Mouse (Mus musculus): ENCODE data around the gene Rpl29. TPM values are rescaled to one million over a fixed set of nuclear protein-coding genes. Genes with fewer than 3 reads are reported as not detected.
A peak's percentile ranks its signal among the peaks of the same experiment; 100 is the strongest.

Rpl29 gene
- polyA plus RNA-seq (2016; fragmentation: Nextera tagmentation; extraction: Ambion mirVana): 629 and 723 TPM in 2 replicates

- peak within 1 kb of the TSS; percentile 99 for H3K9ac ChIP-seq
- no peaks in the 10 kb centered on the region for H3K9me3 ChIP-seq (replicated peaks)
- peak within 1 kb of the TSS; percentile 97 for H3K27ac ChIP-seq
- ATAC-seq (ENCODE audit: low FRiP score): peak; percentile 93
- H3K27me3 ChIP-seq: no peaks in the 10 kb centered on the region
- peaks cover 37% of the 10 kb centered on the region for H3K36me3 ChIP-seq
- WGBS: under 1% methylated on average over 55 of the region's 55 CpGs
- peak within 1 kb of the TSS; percentile 84 for H3K4me2 ChIP-seq (replicated peaks)
- H3K4me1 ChIP-seq: peaks cover 7% of the 10 kb centered on the region
- H3K4me3 ChIP-seq: peak within 1 kb of the TSS; percentile 86
These were observed at the start of gene Rpl29 for GRCm38 (mm10) chr9:106429221-106430014. Rpl29 (plus strand) TSS chr9:106429454.

DNA sequence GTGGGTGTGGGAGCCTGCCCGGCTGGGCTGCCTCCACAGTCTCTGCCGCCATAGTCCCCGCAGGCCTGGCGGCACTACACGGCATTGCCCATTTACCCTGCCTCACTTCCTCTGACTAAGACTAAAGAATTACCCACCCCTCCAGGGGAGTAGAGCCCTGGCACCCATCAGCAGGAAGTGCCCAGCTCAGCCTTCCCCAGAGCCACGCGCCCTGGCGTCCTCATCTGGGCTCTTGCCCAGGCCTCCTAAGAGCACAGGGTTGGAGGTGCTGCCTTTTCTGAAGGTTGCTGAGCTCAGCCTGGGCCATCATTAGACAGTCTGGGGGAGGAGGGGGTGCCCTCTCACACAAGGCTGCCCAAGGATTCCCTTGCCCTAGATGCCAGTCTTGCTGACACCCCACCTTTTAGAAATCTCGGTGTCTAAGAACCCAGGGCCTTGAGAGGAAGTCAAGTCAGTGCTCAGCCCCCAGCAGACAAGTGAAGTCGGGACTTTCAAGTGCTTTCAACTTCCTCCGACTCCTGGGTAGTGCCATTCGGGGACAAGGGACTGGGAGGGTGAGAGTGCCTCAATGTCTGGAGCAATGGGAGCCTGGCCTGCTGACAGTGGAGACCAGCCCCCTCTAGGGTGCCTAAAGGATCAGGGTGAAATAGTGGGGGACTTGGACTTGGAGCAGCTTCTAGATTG, 42.9 kb upstream of the Rpl29 start:
- Histone ChIP-seq H3K4me3 (no peak overlapping the region), H3K4me2 (replicated peaks) (no peak overlapping the region), H3K9ac (no peak overlapping the region), H3K27ac (no peak overlapping the region), H3K4me1 (peaks cover 21% of the 10 kb centered on the region), H3K27me3 (no peaks in the 10 kb centered on the region), H3K9me3 (replicated peaks) (no peaks in the 10 kb centered on the region), H3K36me3 (no peaks in the 10 kb centered on the region)
- ATAC-seq (ENCODE audit: low FRiP score): no peak
- WGBS: 86% methylated on average over 12 of the region's 12 CpGs

GRCm38 (mm10) chr9:106392828-106393527, 36.3 kb upstream of the Rpl29 start:
- no peak overlapping the region for H3K27ac ChIP-seq
- no peak overlapping the region for H3K4me3 ChIP-seq
- WGBS: 70% methylated on average over 11 of the region's 11 CpGs
- no peak overlapping the region for H3K4me2 ChIP-seq (replicated peaks)
- no peak for ATAC-seq (ENCODE audit: low FRiP score)
- no peaks in the 10 kb centered on the region for H3K36me3 ChIP-seq
- no peaks in the 10 kb centered on the region for H3K9me3 ChIP-seq (replicated peaks)
- no peaks in the 10 kb centered on the region for H3K27me3 ChIP-seq
- no peak overlapping the region for H3K9ac ChIP-seq
- peaks cover 16% of the 10 kb centered on the region for H3K4me1 ChIP-seq

- H3K4me1 ChIP-seq: peaks cover 16% of the 10 kb centered on the region
- H3K27ac ChIP-seq: no peak overlapping the region
- H3K9ac ChIP-seq: no peak overlapping the region
- H3K36me3 ChIP-seq: no peaks in the 10 kb centered on the region
- H3K4me3 ChIP-seq: no peak overlapping the region
- 92% methylated on average over 8 of the region's 8 CpGs for WGBS
- no peaks in the 10 kb centered on the region for H3K9me3 ChIP-seq (replicated peaks)
- H3K27me3 ChIP-seq: no peaks in the 10 kb centered on the region
- no peak for ATAC-seq (ENCODE audit: low FRiP score)
- H3K4me2 ChIP-seq (replicated peaks): no peak overlapping the region
These were observed 35.7 kb upstream of the Rpl29 start for GRCm38 (mm10) chr9:106393548-106393947.

DNA sequence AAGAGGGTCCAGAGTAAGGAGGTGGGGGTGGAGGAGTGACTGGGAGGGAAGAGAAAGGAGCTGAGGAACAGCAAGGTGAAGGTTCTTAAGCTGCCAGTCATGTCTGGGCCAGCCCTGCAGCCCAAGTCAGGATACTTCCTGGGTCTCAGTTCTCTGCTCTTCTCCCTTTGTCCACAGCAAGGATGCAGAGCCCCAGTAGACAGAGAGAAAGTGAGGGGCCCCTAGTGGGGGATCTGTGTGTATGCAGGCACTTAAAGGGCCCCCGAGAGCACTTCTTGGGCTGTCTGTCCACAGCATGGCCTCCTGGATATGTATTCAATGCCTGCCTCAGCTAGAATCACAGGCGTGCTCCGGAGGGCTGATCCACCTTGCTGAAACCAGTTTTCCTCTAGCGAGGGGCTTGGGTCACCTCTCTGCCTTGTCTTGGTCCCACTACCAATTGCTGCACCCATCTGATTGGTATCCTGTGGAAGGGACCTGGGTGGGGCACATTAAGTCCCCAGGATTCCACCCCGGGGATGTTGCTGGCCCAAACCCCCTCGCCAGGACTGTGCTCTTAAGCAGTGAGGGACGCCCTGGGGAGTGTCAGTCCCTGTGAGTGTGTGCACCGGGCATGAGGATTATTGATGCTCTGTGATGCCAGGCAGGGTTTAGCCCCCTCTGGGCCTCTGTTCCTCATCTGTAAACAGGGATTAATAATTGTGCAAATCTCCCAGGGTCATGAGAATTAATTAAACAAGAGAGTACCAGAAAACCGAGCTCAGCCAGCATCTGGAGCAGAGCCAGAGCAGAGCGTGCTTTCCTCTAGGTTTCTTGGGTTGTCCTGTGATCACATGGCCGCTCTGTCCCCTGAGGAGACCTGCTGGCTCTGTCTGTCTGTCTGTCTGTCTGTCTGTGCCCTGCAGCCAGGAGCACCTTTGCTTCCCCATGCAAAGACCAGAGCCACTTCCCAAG, 34.3 kb upstream of the Rpl29 start:
- Histone ChIP-seq H3K4me1 (peaks cover 16% of the 10 kb centered on the region), H3K27ac (0 out of 2 replicates have a peak overlapping the region, but pooled peaks have one; percentile 31), H3K9ac (peak overlapping the region; percentile 4; the same call in 1 of the 2 replicates), H3K9me3 (replicated peaks) (no peaks in the 10 kb centered on the region), H3K4me2 (replicated peaks) (no peak overlapping the region), H3K4me3 (no peak overlapping the region), H3K27me3 (no peaks in the 10 kb centered on the region), H3K36me3 (no peaks in the 10 kb centered on the region)
- no peak; the same call in 1 of the 2 replicates for ATAC-seq (ENCODE audit: low FRiP score)
- WGBS: 50% methylated on average over 11 of the region's 11 CpGs

- H3K27me3 ChIP-seq: no peaks in the 10 kb centered on the region
- H3K4me1 ChIP-seq: peaks cover 14% of the 10 kb centered on the region
- H3K9me3 ChIP-seq (replicated peaks): no peaks in the 10 kb centered on the region
- no peak overlapping the region for H3K27ac ChIP-seq
- H3K36me3 ChIP-seq: no peaks in the 10 kb centered on the region
- 82% methylated on average over 4 of the region's 4 CpGs for WGBS
- no peak overlapping the region for H3K4me2 ChIP-seq (replicated peaks)
- H3K9ac ChIP-seq: no peak overlapping the region
- no peak overlapping the region for H3K4me3 ChIP-seq
- no peak for ATAC-seq (ENCODE audit: low FRiP score)
These were observed 31.5 kb upstream of the Rpl29 start for GRCm38 (mm10) chr9:106397733-106398132.

GRCm38 (mm10) chr9:106398667-106399311, 30.5 kb upstream of the Rpl29 start:
- Histone ChIP-seq H3K4me3 (no peak overlapping the region), H3K36me3 (no peaks in the 10 kb centered on the region), H3K9me3 (replicated peaks) (no peaks in the 10 kb centered on the region), H3K27ac (no peak overlapping the region), H3K9ac (no peak overlapping the region), H3K27me3 (no peaks in the 10 kb centered on the region), H3K4me1 (peaks cover 14% of the 10 kb centered on the region), H3K4me2 (replicated peaks) (no peak overlapping the region)
- 81% methylated on average over 9 of the region's 9 CpGs for WGBS
- no peak for ATAC-seq (ENCODE audit: low FRiP score)

GRCm38 (mm10) chr9:106399808-106400207, 29.4 kb upstream of the Rpl29 start:
- Histone ChIP-seq H3K9ac (no peak overlapping the region), H3K27ac (no peak overlapping the region), H3K4me1 (peaks cover 8% of the 10 kb centered on the region), H3K36me3 (no peaks in the 10 kb centered on the region), H3K4me3 (no peak overlapping the region), H3K27me3 (no peaks in the 10 kb centered on the region), H3K9me3 (replicated peaks) (no peaks in the 10 kb centered on the region), H3K4me2 (replicated peaks) (no peak overlapping the region)
- ATAC-seq (ENCODE audit: low FRiP score): no peak
- 78% methylated on average over 3 of the region's 3 CpGs for WGBS

GRCm38 (mm10) chr9:106402149-106402548, 27.1 kb upstream of the Rpl29 start:
- 83% methylated on average over 5 of the region's 5 CpGs for WGBS
- peaks cover 5% of the 10 kb centered on the region; the same call in 1 of the 2 replicates for H3K4me1 ChIP-seq

DNA sequence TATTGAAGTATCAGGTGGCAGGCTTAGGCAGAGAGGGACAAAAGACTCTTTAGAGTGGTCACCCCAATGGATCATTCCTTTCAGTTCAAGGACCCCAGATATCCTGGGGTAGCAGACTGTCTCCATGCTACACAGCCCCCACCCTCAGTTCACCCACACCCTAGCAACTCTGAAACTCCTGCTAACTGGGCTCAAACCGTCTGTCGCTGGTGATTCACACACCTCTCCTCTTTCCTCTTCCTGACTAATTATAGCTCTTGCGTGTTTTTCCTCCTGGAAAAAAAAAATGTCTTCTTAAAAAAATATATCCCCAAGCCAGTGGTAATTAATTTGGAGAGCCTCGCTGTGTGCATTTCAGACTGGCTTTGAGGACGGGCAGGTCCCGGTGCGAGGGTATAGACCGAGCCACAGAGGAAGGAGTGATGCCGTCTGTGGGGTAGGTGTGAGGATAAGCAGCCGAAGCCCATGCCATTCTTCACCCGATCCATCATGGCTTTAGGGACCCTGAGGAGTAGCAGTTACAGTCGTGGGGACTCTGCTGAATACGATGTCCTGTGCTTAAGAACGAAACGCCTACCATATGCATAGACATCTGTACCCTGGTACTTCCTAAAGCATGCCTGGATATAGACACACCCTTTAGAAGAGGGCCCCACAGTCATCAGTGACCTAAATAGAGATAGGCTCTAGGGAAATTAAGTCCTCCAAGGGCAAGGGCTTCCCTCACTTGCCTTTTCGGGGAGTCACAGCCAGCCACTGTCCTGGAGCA, 26.5 kb upstream of the Rpl29 start:
- no peak overlapping the region for H3K27ac ChIP-seq
- peaks cover 5% of the 10 kb centered on the region; the same call in 1 of the 2 replicates for H3K4me1 ChIP-seq
- WGBS: 84% methylated on average over 16 of the region's 16 CpGs
- no peaks in the 10 kb centered on the region for H3K36me3 ChIP-seq
- H3K4me2 ChIP-seq (replicated peaks): no peak overlapping the region
- no peak overlapping the region for H3K9ac ChIP-seq
- H3K9me3 ChIP-seq (replicated peaks): no peaks in the 10 kb centered on the region
- ATAC-seq (ENCODE audit: low FRiP score): no peak
- no peaks in the 10 kb centered on the region for H3K27me3 ChIP-seq
- H3K4me3 ChIP-seq: no peak overlapping the region

More at GRCm38 (mm10) chr9:106402149-106402548, 27.1 kb upstream of the Rpl29 start:
- Histone ChIP-seq H3K4me2 (replicated peaks) (no peak overlapping the region), H3K9ac (no peak overlapping the region), H3K4me3 (no peak overlapping the region), H3K27ac (no peak overlapping the region), H3K9me3 (replicated peaks) (no peaks in the 10 kb centered on the region), H3K36me3 (no peaks in the 10 kb centered on the region), H3K27me3 (no peaks in the 10 kb centered on the region)
- ATAC-seq (ENCODE audit: low FRiP score): no peak
